Mouse (Mus musculus) heart, embryonic 16.5 days (tissue): ENCODE results near the gene Mecr. TPM values are rescaled to one million over a fixed set of nuclear protein-coding genes. Genes with fewer than 3 reads are reported as not detected.

Source experiments
- ATAC-seq: fragments of 200-750 bp; cut with Nextera tagmentation; replicated peaks from 2 replicates; pipeline ENCODE4 v1.8.0; 2017; ENCODE audit warnings: moderate number of reproducible peaks; ENCODE audit not compliant: insufficient read depth, low FRiP score; ENCODE audit errors: extremely low read depth
- H3K27ac ChIP-seq: fragments of 300-500 bp; sonication (generic); 2 replicates; pipeline ENCODE4 v1.5.1; 2014; ENCODE audit warnings: mild to moderate bottlenecking, low read length, control low read depth, moderate library complexity
- H3K27me3 ChIP-seq: fragments of 300-500 bp; sonication (generic); 2 replicates; pipeline ENCODE4 v1.6.1; 2014; ENCODE audit warnings: low read length, mixed read lengths; ENCODE audit not compliant: control insufficient read depth, insufficient read depth
- H3K36me3 ChIP-seq: fragments of 300-500 bp; sonication (generic); 2 replicates; pipeline ENCODE4 v1.6.1; 2014; ENCODE audit not compliant: control insufficient read depth, insufficient read depth
- H3K4me1 ChIP-seq: fragments of 300-500 bp; sonication (generic); 2 replicates; pipeline ENCODE4 v1.6.1; 2014; ENCODE audit warnings: low read length, mixed read lengths; ENCODE audit not compliant: control insufficient read depth, insufficient read depth
- H3K4me2 ChIP-seq: fragments of 300-500 bp; sonication (generic); 2 replicates; pipeline ENCODE4 v1.6.1; 2014; ENCODE audit warnings: low read depth, mild to moderate bottlenecking, control low read depth, low read length
- H3K4me3 ChIP-seq: fragments of 300-500 bp; sonication (generic); 2 replicates; pipeline ENCODE4 v1.5.1; 2014; ENCODE audit warnings: mild to moderate bottlenecking, control low read depth, low read length
- H3K9ac ChIP-seq: fragments of 300-500 bp; sonication (generic); 2 replicates; pipeline ENCODE4 v1.6.1; 2014; ENCODE audit warnings: low read length, control low read depth
- H3K9me3 ChIP-seq: fragments of 300-500 bp; sonication (generic); replicated peaks from 2 replicates; pipeline ENCODE4 v1.6.1; 2016; ENCODE audit warnings: low read length; ENCODE audit not compliant: control insufficient read depth
- WGBS: fragments of 180-500 bp; shearing (Covaris S2); extraction: QIAGEN DNeasy Blood & Tissue Kit; methylation state at CpG from one replicate; pipeline ENCODE4 v1.1.7; 2014; 5-methylcytosine and 5-hydroxymethylcytosine counted together
- polyA plus RNA-seq: library from polyadenylated mRNA; unstranded; fragments of >200 nt; fragmentation: Nextera tagmentation; extraction: Ambion mirVana; gene quantifications from 2 replicates; pipeline ENCODE4 v1.2.1, GENCODE M21; 2015

Mecr gene
- polyA plus RNA-seq, 1 experiment from 2014 or later: 45.6 TPM

- WGBS: 74% methylated on average over 7 of the region's 7 CpGs
- Histone ChIP-seq H3K27me3 (no peaks in the 10 kb centered on the region; the same call in 1 of the 2 replicates), H3K4me1 (no peaks in the 10 kb centered on the region), H3K36me3 (no peaks in the 10 kb centered on the region), H3K9ac (no peak overlapping the region), H3K4me2 (no peak overlapping the region), H3K4me3 (no peak overlapping the region), H3K27ac (no peak overlapping the region), H3K9me3 (no peaks in the 10 kb centered on the region)
- ATAC-seq: no peak
Observed at GRCm38 (mm10) chr4:131813798-131814197, 29.5 kb upstream of the Mecr start.

GRCm38 (mm10) chr4:131814869-131815268 is 28.4 kb upstream of the Mecr start:
- H3K27ac ChIP-seq: no peak overlapping the region
- no peaks in the 10 kb centered on the region for H3K36me3 ChIP-seq
- no peak overlapping the region for H3K4me2 ChIP-seq
- peaks cover 4% of the 10 kb centered on the region; the same call in 1 of the 2 replicates for H3K27me3 ChIP-seq
- no peak for ATAC-seq
- no peak overlapping the region for H3K9ac ChIP-seq
- WGBS: 78% methylated on average over 10 of the region's 10 CpGs
- H3K9me3 ChIP-seq: no peaks in the 10 kb centered on the region
- H3K4me3 ChIP-seq: no peak overlapping the region
- H3K4me1 ChIP-seq: no peaks in the 10 kb centered on the region

GRCm38 (mm10) chr4:131815774-131816173 is 27.5 kb upstream of the Mecr start:
- H3K9ac ChIP-seq: no peak overlapping the region
- H3K36me3 ChIP-seq: no peaks in the 10 kb centered on the region
- WGBS: 67% methylated on average over 10 of the region's 10 CpGs
- H3K9me3 ChIP-seq: no peaks in the 10 kb centered on the region
- no peak overlapping the region for H3K4me2 ChIP-seq
- H3K4me1 ChIP-seq: no peaks in the 10 kb centered on the region
- ATAC-seq: no peak
- H3K27ac ChIP-seq: no peak overlapping the region
- H3K27me3 ChIP-seq: peaks cover 9% of the 10 kb centered on the region; the same call in 1 of the 2 replicates
- H3K4me3 ChIP-seq: no peak overlapping the region

DNA sequence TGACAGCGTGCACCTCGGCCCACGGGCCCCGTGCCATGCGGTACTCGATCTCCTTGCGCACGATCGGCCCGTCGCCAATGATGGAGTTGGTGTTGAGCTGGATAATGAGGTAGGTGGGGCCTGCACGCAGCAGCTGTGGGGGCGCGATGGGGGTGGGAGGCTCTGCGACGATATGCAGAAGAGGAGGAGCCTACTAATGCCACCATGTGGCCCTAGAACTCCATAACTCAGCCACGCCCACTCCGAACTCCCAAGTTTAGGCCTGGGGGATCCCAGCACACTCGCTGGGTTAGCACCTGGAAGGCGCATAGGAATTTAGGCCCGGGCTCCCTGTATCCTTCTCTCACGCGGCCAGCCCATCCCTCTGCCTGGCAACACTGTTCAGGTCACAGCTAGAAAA is 24.3 kb upstream of the Mecr start:
- WGBS: 48% methylated on average over 23 of the region's 23 CpGs

DNA sequence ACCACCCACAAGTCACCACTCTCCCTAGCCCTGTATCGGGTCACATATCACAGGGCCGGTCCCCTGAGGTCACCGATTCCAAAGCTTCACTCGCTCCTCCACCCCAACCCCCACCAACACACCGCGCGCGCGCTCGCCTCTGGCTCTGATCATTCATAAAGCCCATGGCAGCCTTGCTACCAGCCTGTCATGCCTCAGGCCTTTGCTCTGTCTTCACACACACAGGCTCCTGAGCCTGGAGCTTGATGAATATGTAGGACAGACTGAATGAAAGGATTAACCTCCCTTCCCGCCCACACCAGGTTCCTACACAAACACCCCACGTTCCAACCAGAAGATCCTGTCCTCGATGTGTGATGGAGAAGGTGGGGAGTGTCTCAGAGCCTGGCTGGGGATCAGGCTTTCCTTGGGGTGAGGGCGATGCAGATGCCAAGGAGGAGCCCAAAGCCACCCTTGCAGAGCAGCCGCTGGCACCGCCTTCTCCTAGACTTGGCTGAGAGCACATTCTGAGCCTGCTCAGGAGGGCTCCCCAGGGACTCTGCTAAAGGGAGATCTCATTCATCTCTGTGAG is 22.0 kb upstream of the Mecr start:
- Histone ChIP-seq H3K36me3 (no peaks in the 10 kb centered on the region), H3K27ac (no peak overlapping the region), H3K9ac (no peak overlapping the region), H3K4me2 (no peak overlapping the region), H3K27me3 (peaks cover 15% of the 10 kb centered on the region), H3K9me3 (peaks cover 3% of the 10 kb centered on the region; the same call in 1 of the 2 replicates), H3K4me3 (no peak overlapping the region), H3K4me1 (no peaks in the 10 kb centered on the region)
- ATAC-seq: no peak
- 38% methylated on average over 16 of the region's 16 CpGs for WGBS

More for the DNA sequence above, 24.3 kb upstream of the Mecr start:
- Histone ChIP-seq H3K9ac (no peak overlapping the region), H3K36me3 (no peaks in the 10 kb centered on the region), H3K27ac (no peak overlapping the region), H3K4me3 (no peak overlapping the region), H3K4me2 (no peak overlapping the region), H3K27me3 (peaks cover 15% of the 10 kb centered on the region), H3K4me1 (no peaks in the 10 kb centered on the region), H3K9me3 (peaks cover 3% of the 10 kb centered on the region; the same call in 1 of the 2 replicates)
- ATAC-seq: no peak; the same call in 1 of the 2 replicates

GRCm38 (mm10) chr4:131822583-131822982 is 20.7 kb upstream of the Mecr start:
- no peak for ATAC-seq
- H3K27me3 ChIP-seq: peaks cover 15% of the 10 kb centered on the region
- H3K36me3 ChIP-seq: no peaks in the 10 kb centered on the region
- no peak overlapping the region for H3K27ac ChIP-seq
- peaks cover 3% of the 10 kb centered on the region; the same call in 1 of the 2 replicates for H3K9me3 ChIP-seq
- WGBS: 87% methylated on average over 3 of the region's 3 CpGs
- no peak overlapping the region for H3K4me3 ChIP-seq
- no peak overlapping the region for H3K9ac ChIP-seq
- H3K4me2 ChIP-seq: no peak overlapping the region
- no peaks in the 10 kb centered on the region for H3K4me1 ChIP-seq

- whole genome bisulfite sequencing: 77% methylated on average over 3 of the region's 3 CpGs
- no peak overlapping the region for H3K27ac ChIP-seq
- no peak overlapping the region for H3K9ac ChIP-seq
- H3K36me3 ChIP-seq: no peaks in the 10 kb centered on the region
- no peak overlapping the region for H3K4me2 ChIP-seq
- no peak overlapping the region for H3K4me3 ChIP-seq
- no peak for ATAC-seq
- peaks cover 11% of the 10 kb centered on the region for H3K27me3 ChIP-seq
- no peaks in the 10 kb centered on the region for H3K4me1 ChIP-seq
- peaks cover 3% of the 10 kb centered on the region; the same call in 1 of the 2 replicates for H3K9me3 ChIP-seq
Observed at GRCm38 (mm10) chr4:131824939-131825338, 18.3 kb upstream of the Mecr start.

GRCm38 (mm10) chr4:131825830-131826229 is 17.4 kb upstream of the Mecr start:
- Histone ChIP-seq H3K27me3 (peaks cover 6% of the 10 kb centered on the region), H3K4me1 (no peaks in the 10 kb centered on the region), H3K4me3 (no peak overlapping the region), H3K9ac (no peak overlapping the region), H3K36me3 (no peaks in the 10 kb centered on the region), H3K4me2 (no peak overlapping the region), H3K9me3 (peaks cover 3% of the 10 kb centered on the region; the same call in 1 of the 2 replicates), H3K27ac (no peak overlapping the region)
- WGBS: 43% methylated on average over 8 of the region's 8 CpGs
- no peak for ATAC-seq

DNA sequence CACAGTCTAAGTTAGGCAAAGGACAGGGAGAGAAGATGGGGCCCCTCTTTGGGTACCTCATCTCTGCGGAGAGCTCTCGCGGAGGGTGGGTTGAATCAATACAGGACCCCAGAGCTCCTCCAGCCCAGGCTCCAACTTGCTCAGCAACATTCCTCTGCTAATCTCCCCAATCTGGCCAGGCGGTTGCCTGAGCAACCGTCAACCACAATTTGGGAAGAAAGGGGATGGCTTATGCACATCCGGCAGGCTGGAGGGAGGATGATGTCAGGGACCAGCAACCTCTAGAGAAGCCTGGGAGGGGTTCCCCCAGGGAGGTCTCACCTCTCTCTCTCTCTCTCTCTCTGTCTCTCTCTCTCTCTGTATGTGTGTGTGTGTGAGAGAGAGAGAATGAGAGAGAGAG is 16.4 kb upstream of the Mecr start:
- Histone ChIP-seq H3K27ac (no peak overlapping the region), H3K4me2 (no peak overlapping the region), H3K27me3 (peaks cover 4% of the 10 kb centered on the region), H3K4me1 (no peaks in the 10 kb centered on the region), H3K4me3 (no peak overlapping the region), H3K9me3 (peaks cover 3% of the 10 kb centered on the region; the same call in 1 of the 2 replicates), H3K9ac (no peak overlapping the region), H3K36me3 (no peaks in the 10 kb centered on the region)
- WGBS: 9% methylated on average over 6 of the region's 6 CpGs
- ATAC-seq: no peak
